Mouse (Mus musculus): ENCODE results near the gene Gpank1. TPM values are rescaled to one million over a fixed set of nuclear protein-coding genes. Genes with fewer than 3 reads are reported as not detected.
"Not testable (repeated sequence)": the region's sequence is repeated elsewhere in the genome, so short reads cannot be mapped to it uniquely, and the experiment has no call there.

The Gpank1 gene
- total RNA-seq, 2 experiments from 2014 or later: 8.5 to 8.7 TPM

DNA sequence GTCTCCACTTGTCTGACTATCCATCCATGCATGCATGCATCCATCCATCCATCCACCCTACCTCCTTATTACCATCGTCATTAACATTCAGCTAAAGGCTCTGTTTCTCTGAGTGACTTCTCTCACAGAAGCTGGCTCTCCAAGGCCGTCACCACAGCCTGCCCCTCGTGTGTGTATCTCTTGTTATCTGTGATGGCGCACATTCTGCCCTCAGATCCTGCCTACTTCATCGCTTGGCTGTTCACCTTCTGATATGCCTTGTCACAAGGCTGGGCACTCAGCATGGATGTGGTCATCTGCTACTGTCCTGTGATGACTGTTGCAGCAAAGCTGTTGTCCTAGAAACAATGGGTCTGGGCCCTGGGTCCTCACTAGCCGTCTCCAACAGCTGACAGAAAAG lies 16.5 kb upstream of the Gpank1 start:
- TF ChIP-seq CTCF (IDR thresholded peaks at IDR 0.05): no peak
- Histone ChIP-seq H3K27ac (no peak overlapping the region), H3K4me3 (no peak overlapping the region)
- intact Hi-C loops (cut with DNase I): no loop called here
- DNase-seq: no peak

DNA sequence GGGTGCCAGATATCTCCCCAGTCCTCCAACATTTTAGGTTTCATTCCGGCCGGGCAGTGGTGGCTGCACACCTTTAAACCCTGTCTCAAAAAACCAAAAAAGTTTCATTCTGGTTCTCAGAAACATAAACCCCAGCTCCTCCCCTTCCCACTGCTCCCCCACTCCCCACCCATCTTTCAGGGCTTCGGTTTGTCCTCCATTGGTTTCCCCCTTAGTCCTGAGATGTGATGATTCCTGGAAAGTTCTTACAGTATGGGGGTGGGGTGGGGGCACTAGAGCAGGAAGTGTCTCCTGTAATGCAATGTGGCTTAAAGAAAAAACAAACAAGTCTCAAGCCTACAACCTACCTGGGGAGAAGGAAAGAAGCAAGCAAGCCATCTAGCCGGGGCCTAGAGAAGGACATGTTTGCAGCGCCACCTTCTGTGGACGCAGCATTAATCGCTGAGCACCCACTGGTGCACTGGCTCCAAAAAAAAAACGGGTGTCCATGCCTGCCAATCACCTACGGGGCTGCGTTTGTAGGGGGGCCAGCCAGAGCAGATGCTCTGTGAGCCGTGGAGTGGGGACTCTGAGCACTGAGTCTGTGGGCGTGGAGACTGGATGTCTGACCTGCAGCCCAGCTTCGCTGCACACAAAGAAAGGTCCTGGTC lies 15.4 kb upstream of the Gpank1 start:
- DNase-seq: peak; percentile 59
- TF ChIP-seq CTCF (IDR thresholded peaks at IDR 0.05): peak; percentile 64
- no peak overlapping the region for H3K27ac ChIP-seq
- no peak overlapping the region for H3K4me3 ChIP-seq
- intact Hi-C loops (cut with DNase I): loop anchor here (2.0 kb wide), 1 partner anchor 85 kb away; no protein-coding TSS in a partner anchor

DNA sequence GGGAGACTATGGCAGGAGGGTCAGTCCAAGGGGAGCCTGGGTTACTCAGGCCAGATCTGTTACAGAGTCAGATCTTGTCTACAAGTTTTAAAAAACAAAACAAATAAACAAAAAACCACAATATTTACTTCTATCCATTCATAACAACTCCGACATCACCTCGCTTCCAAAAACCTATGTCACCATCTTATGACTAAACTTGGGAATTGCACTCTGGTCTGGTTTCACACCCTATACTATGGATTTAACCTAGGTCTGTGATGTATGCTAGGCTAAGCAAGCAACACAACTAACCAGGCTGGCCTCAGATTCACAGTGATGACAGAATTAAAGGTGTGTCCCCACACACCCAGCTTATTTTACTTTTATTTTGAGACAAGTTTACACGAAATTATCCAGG lies 14.7 kb upstream of the Gpank1 start:
- intact Hi-C loops (cut with DNase I): loop anchor here (2.0 kb wide), 1 partner anchor 86 kb away; no protein-coding TSS in a partner anchor
- no peak for DNase-seq
- no peak overlapping the region for H3K27ac ChIP-seq
- no peak overlapping the region for H3K4me3 ChIP-seq
- no peak for TF ChIP-seq CTCF (IDR thresholded peaks at IDR 0.05)

DNA sequence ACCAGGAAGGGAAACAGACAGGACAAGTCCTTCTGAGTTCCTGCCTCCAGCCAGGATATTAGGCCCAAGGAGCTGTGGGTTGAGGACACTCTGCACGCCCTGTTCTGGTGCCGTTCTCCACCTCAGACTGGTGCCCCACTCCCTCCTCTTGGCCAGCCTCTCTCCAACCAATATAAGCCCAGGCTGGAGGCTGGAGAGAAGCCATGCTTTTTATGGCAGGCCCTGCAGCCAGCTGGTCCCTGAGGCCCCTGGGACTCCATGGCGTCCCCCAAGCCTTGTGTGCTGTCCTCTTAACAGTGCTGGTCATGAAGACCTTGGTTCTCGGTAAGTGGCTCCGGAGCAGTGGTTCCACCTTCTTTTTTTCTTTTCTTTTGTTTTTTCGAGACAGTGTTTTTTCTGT lies 13.2 kb upstream of the Gpank1 start, which contains the start of gene Ly6g5c:
Gene Ly6g5c, plus strand, starts transcription at position 183 of the 400 bp plus-strand sequence.
- H3K4me3 ChIP-seq: no peak within 1 kb of the TSS
- no peak for DNase-seq
- no peak for TF ChIP-seq CTCF (IDR thresholded peaks at IDR 0.05)
- no peak within 1 kb of the TSS for H3K27ac ChIP-seq
- intact Hi-C loops (cut with DNase I): no loop called here

DNA sequence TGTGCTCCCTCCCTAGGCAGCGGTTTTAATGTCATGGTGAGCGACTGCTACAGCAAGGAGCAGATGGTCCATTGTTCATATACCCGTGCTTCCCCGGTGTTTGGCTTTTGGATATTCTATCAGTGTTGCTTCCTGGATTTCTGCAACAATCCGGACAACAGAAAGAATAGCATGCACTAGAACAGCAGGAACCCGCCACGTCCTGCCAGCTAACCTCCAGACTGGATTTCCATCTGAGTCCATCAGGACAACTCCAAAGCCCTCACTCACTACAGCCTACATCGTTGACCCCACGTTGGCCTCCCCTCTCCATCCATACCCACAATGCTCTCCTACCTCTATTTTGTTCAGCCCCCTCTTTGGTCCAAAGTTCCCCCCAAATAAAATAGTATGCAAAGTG lies 9.5 kb upstream of the Gpank1 start:
- intact Hi-C loops (cut with DNase I): no loop called here
- no peak overlapping the region; the same call in 1 of the 2 replicates for H3K27ac ChIP-seq
- DNase-seq: no peak
- H3K4me3 ChIP-seq: peak overlapping the region; percentile 46
- TF ChIP-seq CTCF (IDR thresholded peaks at IDR 0.05): no peak

DNA sequence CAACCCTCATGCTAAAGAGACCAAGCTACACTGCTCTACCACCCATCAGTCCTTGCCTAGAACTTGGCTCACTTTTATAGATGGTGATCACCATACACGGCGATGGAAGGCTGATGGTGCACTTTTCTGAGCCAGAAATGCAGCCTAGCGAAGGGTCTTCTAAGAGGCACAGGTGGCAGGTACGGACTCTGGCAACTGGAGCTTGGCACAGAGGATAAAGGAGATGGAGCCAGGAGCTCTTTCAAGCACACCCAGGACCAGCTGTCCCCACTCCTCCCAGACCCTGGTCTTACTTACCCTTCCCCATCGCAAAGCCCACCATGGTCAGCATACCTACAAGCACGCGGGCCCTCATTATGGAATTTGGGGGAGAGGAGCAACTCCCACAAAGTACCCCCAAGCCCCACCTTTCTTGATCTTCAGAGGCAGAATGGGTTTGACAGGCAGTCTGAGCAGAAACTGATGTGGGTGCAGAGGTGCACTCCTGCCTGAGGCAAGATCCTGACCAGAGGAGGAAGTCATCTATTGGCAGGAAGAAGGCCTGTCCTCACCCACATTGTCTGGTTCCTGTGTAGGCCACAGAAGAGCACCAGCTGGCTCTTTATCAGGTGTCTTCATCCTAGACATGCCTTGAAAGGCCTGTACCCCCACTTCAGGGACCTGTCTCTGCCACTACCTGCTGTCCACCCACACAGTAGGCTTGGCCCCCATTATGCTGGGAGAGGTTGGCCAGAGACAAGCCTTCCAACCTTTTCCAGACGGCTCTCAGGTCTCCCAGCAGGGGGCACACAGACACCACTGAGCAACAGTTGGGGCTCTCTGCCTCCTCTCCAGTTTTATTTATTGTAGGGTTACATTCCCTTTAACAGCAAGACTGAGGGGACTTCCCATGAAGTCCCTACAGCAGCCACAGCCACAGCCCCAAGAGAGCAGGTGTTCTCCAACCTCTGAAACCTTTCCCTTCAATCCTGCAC lies 5.9 kb upstream of the Gpank1 start, which contains the start of gene Ly6g5b:
Gene Ly6g5b, minus strand, starts transcription at position 383 of the 974 bp plus-strand sequence.
- peak; percentile 40 for TF ChIP-seq CTCF (IDR thresholded peaks at IDR 0.05)
- intact Hi-C loops (cut with DNase I): no loop called here
- Histone ChIP-seq H3K4me3 (no peak within 1 kb of the TSS), H3K27ac (no peak within 1 kb of the TSS)
- DNase-seq: no peak

DNA sequence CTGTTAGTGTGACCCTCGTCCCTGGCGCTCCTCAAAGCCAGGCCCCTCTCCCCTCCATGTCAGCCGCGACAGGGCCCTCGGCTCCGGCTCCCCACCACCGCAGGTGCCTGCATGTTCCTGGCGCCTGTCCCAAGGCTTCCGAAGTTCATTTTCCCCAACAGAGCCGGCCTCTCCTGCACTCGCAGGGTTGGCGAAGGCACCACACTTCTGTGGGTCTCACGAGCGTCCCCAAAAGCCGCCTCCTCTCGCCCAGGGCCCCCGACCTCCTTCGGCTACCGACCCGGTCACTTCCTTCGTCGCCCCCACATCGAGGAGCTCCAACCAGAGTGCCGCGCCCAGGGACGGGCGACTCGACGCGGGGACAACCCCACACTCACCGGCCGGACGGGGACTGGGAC lies 511 bp upstream of the Gpank1 start:
- Histone ChIP-seq H3K27ac (peak overlapping the region; percentile 91), H3K4me3 (peak overlapping the region; percentile 92)
- intact Hi-C loops (cut with DNase I): no loop called here
- DNase-seq: peak; percentile 69
- TF ChIP-seq CTCF (IDR thresholded peaks at IDR 0.05): no peak

DNA sequence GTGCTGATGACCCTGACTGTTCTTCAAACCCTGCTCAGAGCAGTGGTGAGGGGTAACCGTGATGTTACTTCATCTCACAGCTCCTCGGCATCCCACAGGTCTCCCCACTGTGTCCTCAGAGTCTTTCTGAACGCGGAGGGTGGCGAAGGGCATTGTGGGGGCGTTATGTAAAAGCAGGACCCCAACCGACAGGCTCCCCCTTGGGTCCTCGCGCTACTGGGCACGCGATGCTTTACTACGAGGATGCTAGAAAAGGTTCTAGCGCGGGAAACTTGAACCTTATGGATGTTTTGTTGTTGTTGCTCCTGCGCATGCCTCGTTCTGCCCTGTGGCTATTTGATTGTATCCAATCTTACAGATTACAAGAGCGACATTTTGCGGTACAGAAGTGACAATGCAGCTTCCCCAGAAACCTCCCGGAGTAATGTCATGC lies 632 bp downstream of the Gpank1 start, which contains the start of gene Csnk2b:
Gene Csnk2b, minus strand, starts transcription at position 183 of the 433 bp plus-strand sequence.
- peak; percentile 54 for DNase-seq
- H3K4me3 ChIP-seq: peak within 1 kb of the TSS; percentile 92
- intact Hi-C loops (cut with DNase I): no loop called here
- H3K27ac ChIP-seq: peak within 1 kb of the TSS; percentile 91
- TF ChIP-seq CTCF (IDR thresholded peaks at IDR 0.05): peak; percentile 40

DNA sequence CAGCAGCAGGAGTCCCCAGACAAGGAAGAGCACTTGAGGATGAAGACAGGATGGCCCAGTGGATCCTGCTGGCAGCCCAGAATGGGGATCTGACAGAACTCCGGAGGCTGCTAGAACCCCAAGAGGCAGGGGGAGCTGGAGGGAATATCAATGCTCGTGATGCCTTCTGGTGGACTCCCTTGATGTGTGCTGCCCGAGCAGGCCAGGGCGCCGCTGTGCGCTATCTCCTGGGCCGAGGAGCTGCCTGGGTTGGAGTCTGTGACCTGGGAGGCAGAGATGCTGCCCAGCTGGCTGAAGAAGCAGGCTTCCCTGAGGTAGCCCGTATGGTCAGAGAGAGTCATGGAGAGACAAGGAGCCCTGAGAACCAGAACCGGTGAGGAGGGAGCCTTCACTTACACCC lies 2.0 kb downstream of the Gpank1 start:
- intact Hi-C loops (cut with DNase I); H3K4me3 ChIP-seq; H3K27ac ChIP-seq; DNase-seq: not testable (repeated sequence)

DNA sequence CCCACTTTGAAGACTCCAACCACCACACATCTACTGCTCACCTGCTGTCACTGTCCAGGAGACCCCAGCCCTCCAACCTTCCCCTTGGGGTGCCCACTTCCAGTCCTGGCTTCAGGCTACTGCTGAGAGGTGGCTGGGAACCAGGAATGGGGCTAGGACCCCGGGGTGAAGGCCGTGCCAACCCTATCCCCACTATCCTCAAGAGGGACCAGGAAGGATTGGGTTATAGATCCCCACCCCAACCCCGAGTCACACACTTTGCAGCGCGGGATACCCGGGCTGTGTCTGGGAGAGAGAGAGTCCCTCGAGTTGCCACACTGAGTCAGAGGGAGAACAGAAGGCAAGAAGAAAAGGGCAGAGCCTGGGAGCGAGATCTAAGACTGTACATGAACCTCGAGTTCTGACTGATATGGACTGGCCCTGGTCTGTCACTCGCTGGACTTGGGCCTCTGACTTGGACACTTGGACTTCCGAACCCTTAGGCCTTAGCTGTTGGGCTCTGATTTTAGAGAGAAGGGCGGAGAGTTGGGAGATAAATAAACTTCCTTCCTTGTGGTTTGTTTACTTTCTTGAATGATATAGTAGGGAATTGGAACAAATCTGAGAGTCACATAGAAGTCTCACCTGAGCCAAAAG lies 3.1 kb downstream of the Gpank1 start:
- intact Hi-C loops (cut with DNase I); H3K4me3 ChIP-seq; H3K27ac ChIP-seq; DNase-seq: not testable (repeated sequence)

DNA sequence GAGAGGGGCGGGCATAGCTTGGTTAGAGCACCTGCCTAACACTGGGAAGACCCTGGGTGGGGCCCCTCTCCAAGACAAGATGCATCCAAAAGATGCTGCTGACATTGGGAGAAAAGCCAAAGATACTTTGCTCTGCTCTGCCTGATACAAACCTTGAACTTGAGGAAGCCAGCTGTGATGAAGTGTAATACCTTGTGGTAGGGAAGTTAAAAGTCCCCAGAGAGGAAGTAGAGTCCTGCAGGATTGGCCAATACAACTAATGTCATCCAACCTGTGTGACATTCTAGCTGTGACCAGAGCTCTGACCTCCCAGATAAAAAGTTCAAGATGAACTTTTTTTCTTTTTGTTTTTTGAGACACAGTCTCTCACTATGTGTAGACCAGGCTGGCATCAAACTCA lies 3.8 kb downstream of the Gpank1 start:
- Histone ChIP-seq H3K4me3 (peak overlapping the region; percentile 89), H3K27ac (peak overlapping the region; percentile 94)
- DNase-seq: no peak
- no peak for TF ChIP-seq CTCF (IDR thresholded peaks at IDR 0.05)
- intact Hi-C loops (cut with DNase I): loop anchor here (5.0 kb wide), 1 partner anchor 112 kb away; the partner anchor contains the start of gene Nfkbil1

DNA sequence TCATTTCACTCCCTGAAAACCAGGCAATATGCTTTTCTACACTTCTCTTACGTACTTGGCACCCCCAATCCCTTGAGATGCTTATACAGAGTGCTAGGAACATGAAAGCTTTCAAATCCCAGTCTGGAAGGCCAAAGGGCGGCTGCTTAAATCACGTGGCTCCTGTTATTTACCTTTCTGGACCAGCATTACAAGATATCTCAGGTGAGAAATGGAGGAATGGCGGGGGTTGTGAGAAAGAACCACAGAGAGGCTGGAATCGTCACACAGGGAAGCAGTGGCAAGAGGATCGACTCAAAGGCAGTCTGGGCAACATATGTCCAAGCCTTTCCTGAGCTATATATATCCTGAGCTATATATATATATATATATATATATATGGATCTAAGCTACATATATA lies 4.3 kb downstream of the Gpank1 start:
- TF ChIP-seq CTCF (IDR thresholded peaks at IDR 0.05): no peak
- Histone ChIP-seq H3K27ac (peak overlapping the region; percentile 94), H3K4me3 (peak overlapping the region; percentile 89)
- no peak for DNase-seq
- intact Hi-C loops (cut with DNase I): loop anchor here (5.0 kb wide), 1 partner anchor 112 kb away; the partner anchor contains the start of gene Nfkbil1
